Mouse (Mus musculus): Measurements from ENCODE around the gene Kcnk1.

- TF ChIP-seq POLR2A (IDR thresholded peaks at IDR 0.05; ENCODE audit: borderline replicate concordance, extremely low read depth, low read depth, low read length) = no peak
- no peak for TF ChIP-seq CTCF (IDR thresholded peaks at IDR 0.05; ENCODE audit: insufficient read depth, low read length)
These were observed 31.6 kb downstream of the Kcnk1 start for GRCm38 (mm10) chr8:126026584-126026983.

All from lung, adult 2 months (tissue).